Mouse (Mus musculus) heart, embryonic 14.5 days (tissue): Measurements from ENCODE around the gene Extl2. TPM values are rescaled to one million over a fixed set of nuclear protein-coding genes. Genes with fewer than 3 reads are reported as not detected.

Experiments
- ATAC-seq: fragments of 200-750 bp; cut with Nextera tagmentation; 2 replicates; pipeline ENCODE4 v1.8.0; 2017; ENCODE audit warnings: low read depth, moderate TSS enrichment; ENCODE audit not compliant: insufficient number of reproducible peaks, insufficient read depth, low FRiP score
- H3K27ac ChIP-seq, 2 experiments: fragments of 200-500 bp in 1 of 2; fragments of 300-500 bp in 1 of 2; sonication (generic) in 1 of 2; replicated peaks in 1 of 2; 2 replicates each; pipeline ENCODE4 v1.5.1; 2012 to 2014; ENCODE audit warnings: low read depth in 2 of 2, low read length in 2 of 2, control low read depth in 1 of 2, mild to moderate bottlenecking in 1 of 2, mixed read lengths in 1 of 2; ENCODE audit not compliant: control insufficient read depth in 1 of 2, insufficient read depth in 1 of 2
- H3K27me3 ChIP-seq: fragments of 300-500 bp; sonication (generic); 2 replicates; pipeline ENCODE4 v1.6.1; 2014; ENCODE audit warnings: mild to moderate bottlenecking, low read length, control low read depth; ENCODE audit not compliant: control insufficient read depth, insufficient read depth
- H3K36me3 ChIP-seq: fragments of 300-500 bp; sonication (generic); 2 replicates; pipeline ENCODE4 v1.6.1; 2014; ENCODE audit warnings: mild to moderate bottlenecking, control low read depth, low read length, mixed read lengths; ENCODE audit not compliant: control insufficient read depth, insufficient read depth
- H3K4me1 ChIP-seq, 2 experiments: fragments of 200-500 bp in 1 of 2; fragments of 300-500 bp in 1 of 2; sonication (generic) in 1 of 2; 2 replicates each; pipeline ENCODE4 v1.6.1; 2012 to 2014; ENCODE audit warnings: low read length in 2 of 2, control low read depth in 1 of 2, mixed read lengths in 1 of 2; ENCODE audit not compliant: control insufficient read depth in 2 of 2, insufficient read depth in 2 of 2
- H3K4me2 ChIP-seq: fragments of 300-500 bp; sonication (generic); 2 replicates; pipeline ENCODE4 v1.6.1; 2014; ENCODE audit warnings: mild to moderate bottlenecking, low read length
- H3K4me3 ChIP-seq, 2 experiments: fragments of 200-500 bp in 1 of 2; fragments of 300-500 bp in 1 of 2; sonication (generic) in 1 of 2; 2 replicates each; pipeline ENCODE4 v1.5.1; 2012 to 2014; ENCODE audit warnings: low read length in 2 of 2, mild to moderate bottlenecking in 2 of 2, control low read depth in 1 of 2, low read depth in 1 of 2, moderate library complexity in 1 of 2; ENCODE audit not compliant: control insufficient read depth in 1 of 2, insufficient read depth in 1 of 2
- H3K9ac ChIP-seq: fragments of 300-500 bp; sonication (generic); 2 replicates; pipeline ENCODE4 v1.6.1; 2014; ENCODE audit warnings: mild to moderate bottlenecking, low read length
- H3K9me3 ChIP-seq: fragments of 300-500 bp; sonication (generic); 2 replicates; pipeline ENCODE4 v1.6.1; 2016; ENCODE audit warnings: low read length, control low read depth; ENCODE audit not compliant: control insufficient read depth
- WGBS: fragments of 180-500 bp; shearing (Covaris S2); extraction: QIAGEN DNeasy Blood & Tissue Kit; methylation state at CpG from one replicate; pipeline ENCODE4 v1.1.7; 2014; 5-methylcytosine and 5-hydroxymethylcytosine counted together
- polyA plus RNA-seq: library from polyadenylated mRNA; unstranded; fragments of >200 nt; fragmentation: Nextera tagmentation; extraction: Ambion mirVana; gene quantifications from 2 replicates; pipeline ENCODE4 v1.2.1, GENCODE M21; 2014

Gene Extl2
- polyA plus RNA-seq, 1 experiment from 2014 or later = 22.0 TPM

GRCm38 (mm10) chr3:115971045-115971785 lies 36.0 kb upstream of the Extl2 start:
- H3K9ac ChIP-seq = no peak overlapping the region
- no peak overlapping the region for H3K4me2 ChIP-seq
- H3K27me3 ChIP-seq = no peaks in the 10 kb centered on the region
- H3K4me1 ChIP-seq = peaks cover 4 to 8% of the 10 kb centered on the region in 2 experiments; a peak in 3 of 4 replicates
- WGBS = 92% methylated on average over 20 of the region's 20 CpGs
- no peak overlapping the region for H3K27ac ChIP-seq
- no peak for ATAC-seq
- H3K36me3 ChIP-seq = peaks cover 50% of the 10 kb centered on the region
- H3K4me3 ChIP-seq = no peak overlapping the region
- H3K9me3 ChIP-seq = no peaks in the 10 kb centered on the region

GRCm38 (mm10) chr3:115971891-115972646 lies 35.2 kb upstream of the Extl2 start:
- H3K9me3 ChIP-seq = no peaks in the 10 kb centered on the region
- H3K4me3 ChIP-seq = no peak overlapping the region
- no peak overlapping the region for H3K27ac ChIP-seq
- H3K4me1 ChIP-seq = peaks cover 4 to 8% of the 10 kb centered on the region in 2 experiments; a peak in 3 of 4 replicates
- H3K9ac ChIP-seq = no peak overlapping the region
- peaks cover 56% of the 10 kb centered on the region for H3K36me3 ChIP-seq
- 91% methylated on average over 14 of the region's 14 CpGs for WGBS
- ATAC-seq = no peak
- H3K27me3 ChIP-seq = no peaks in the 10 kb centered on the region
- H3K4me2 ChIP-seq = no peak overlapping the region

DNA sequence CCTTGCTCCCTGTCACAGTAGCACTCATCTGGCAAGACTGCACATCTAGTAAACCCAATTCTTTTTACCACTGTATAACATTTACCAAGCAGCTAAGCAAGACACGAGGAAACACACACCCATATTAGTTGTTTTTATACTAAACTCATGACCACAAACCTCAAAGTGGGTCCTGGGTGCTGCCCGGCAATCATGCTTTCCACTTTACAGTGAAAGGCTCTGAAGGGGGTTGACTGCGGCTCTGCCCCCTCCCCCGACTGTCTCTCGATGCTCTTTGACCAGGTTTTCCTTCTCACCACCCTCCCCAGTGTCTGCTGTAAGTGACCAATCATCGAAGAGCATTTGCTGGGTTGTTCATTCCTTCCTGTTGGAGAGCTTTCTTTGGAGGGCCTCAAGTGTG lies 33.0 kb upstream of the Extl2 start:
- Histone ChIP-seq H3K9me3 (no peaks in the 10 kb centered on the region), H3K27ac (no peak overlapping the region), H3K27me3 (no peaks in the 10 kb centered on the region), H3K4me3 (no peak overlapping the region), H3K9ac (no peak overlapping the region), H3K4me2 (no peak overlapping the region), H3K36me3 (peaks cover 73% of the 10 kb centered on the region), H3K4me1 (peaks cover 4 to 8% of the 10 kb centered on the region in 2 experiments; a peak in 3 of 4 replicates)
- ATAC-seq = no peak
- 81% methylated on average over 6 of the region's 6 CpGs for WGBS

DNA sequence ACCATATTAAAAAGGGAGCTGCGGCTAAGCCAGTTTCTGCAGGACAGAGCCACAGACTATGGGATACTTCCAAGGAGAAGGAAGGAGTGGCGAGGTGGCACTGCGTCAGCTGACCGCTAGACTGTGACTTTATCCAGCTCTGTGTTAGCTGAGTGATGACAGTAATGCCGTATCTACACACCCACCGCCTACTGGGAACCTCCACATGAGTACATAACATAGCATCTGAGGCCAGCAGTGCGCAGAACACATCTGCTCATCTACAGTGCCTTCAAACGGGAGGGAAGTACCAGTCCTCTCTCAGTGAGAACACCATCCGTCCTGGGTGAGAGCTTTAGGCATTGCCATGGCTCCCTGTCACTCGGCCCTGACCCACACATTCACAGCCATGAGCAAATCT lies 32.3 kb upstream of the Extl2 start:
- WGBS = 52% methylated on average over 10 of the region's 10 CpGs
- H3K36me3 ChIP-seq = peaks cover 73% of the 10 kb centered on the region

GRCm38 (mm10) chr3:115979000-115979399 lies 28.3 kb upstream of the Extl2 start:
- no peak overlapping the region for H3K4me3 ChIP-seq
- H3K27ac ChIP-seq = no peak overlapping the region
- no peak overlapping the region for H3K4me2 ChIP-seq
- 29% methylated on average over 1 of the region's 1 CpGs for WGBS
- ATAC-seq = no peak
- no peaks in the 10 kb centered on the region for H3K9me3 ChIP-seq
- H3K9ac ChIP-seq = no peak overlapping the region
- H3K4me1 ChIP-seq = peaks cover 4 to 8% of the 10 kb centered on the region in 2 experiments; a peak in 3 of 4 replicates
- H3K36me3 ChIP-seq = peaks cover 82% of the 10 kb centered on the region
- no peaks in the 10 kb centered on the region for H3K27me3 ChIP-seq

More for the DNA sequence above, 32.3 kb upstream of the Extl2 start:
- Histone ChIP-seq H3K27me3 (no peaks in the 10 kb centered on the region), H3K4me2 (no peak overlapping the region), H3K27ac (no peak overlapping the region), H3K4me1 (peaks cover 4 to 8% of the 10 kb centered on the region in 2 experiments; a peak in 3 of 4 replicates), H3K9ac (no peak overlapping the region), H3K4me3 (no peak overlapping the region), H3K9me3 (no peaks in the 10 kb centered on the region)
- ATAC-seq = peak; percentile 71

DNA sequence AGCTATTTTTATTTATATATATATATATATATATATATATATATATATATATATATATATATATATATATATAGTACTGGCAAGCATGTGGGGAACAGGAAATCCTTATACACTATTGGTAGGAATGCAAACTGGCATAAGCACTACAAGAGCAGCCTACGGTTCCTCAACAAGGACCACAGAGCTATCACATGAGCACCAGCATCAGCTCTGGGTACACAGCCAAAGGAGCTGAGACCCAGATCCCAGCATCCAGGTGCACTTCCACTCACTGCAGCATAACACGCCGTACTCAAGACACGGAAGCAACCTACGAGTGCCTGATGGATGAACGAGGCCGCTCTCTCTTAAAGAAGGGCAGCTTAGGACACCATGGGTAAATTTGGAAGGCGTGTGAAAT lies 24.0 kb upstream of the Extl2 start:
- 92% methylated on average over 8 of the region's 8 CpGs for WGBS
- Histone ChIP-seq H3K4me2 (no peak overlapping the region), H3K9me3 (no peaks in the 10 kb centered on the region), H3K27me3 (no peaks in the 10 kb centered on the region), H3K9ac (no peak overlapping the region), H3K4me1 (peaks cover 0 to 4% of the 10 kb centered on the region in 2 experiments; a peak in 1 of 4 replicates), H3K4me3 (no peak overlapping the region), H3K36me3 (peaks cover 75% of the 10 kb centered on the region), H3K27ac (no peak overlapping the region)
- no peak for ATAC-seq

- no peak overlapping the region for H3K4me3 ChIP-seq
Observed at GRCm38 (mm10) chr3:115984653-115985052, 22.6 kb upstream of the Extl2 start.

More at GRCm38 (mm10) chr3:115984653-115985052, 22.6 kb upstream of the Extl2 start:
- Histone ChIP-seq H3K4me1 (peaks cover 0 to 4% of the 10 kb centered on the region in 2 experiments; a peak in 1 of 4 replicates), H3K27ac (no peak overlapping the region), H3K27me3 (no peaks in the 10 kb centered on the region), H3K9ac (no peak overlapping the region), H3K4me2 (no peak overlapping the region), H3K9me3 (no peaks in the 10 kb centered on the region), H3K36me3 (peaks cover 80% of the 10 kb centered on the region)
- 92% methylated on average over 9 of the region's 9 CpGs for WGBS
- no peak for ATAC-seq
